Mouse (Mus musculus) cerebellum, adult 2 months (tissue): Measurements from ENCODE around the gene Rgl3.

Experiments used
- CTCF ChIP-seq: fragments of 200-500 bp; IDR thresholded peaks from 2 replicates; pipeline ENCODE4 v1.5.1; 2011; ENCODE audit warnings: low read depth, mild to moderate bottlenecking, control low read depth, low read length, moderate library complexity, borderline replicate concordance; ENCODE audit not compliant: insufficient read depth
- POLR2A ChIP-seq: fragments of 200-500 bp; IDR thresholded peaks from 2 replicates; pipeline ENCODE4 v1.6.1; 2011; ENCODE audit warnings: low read length, control low read depth, borderline replicate concordance; ENCODE audit not compliant: insufficient read depth

DNA sequence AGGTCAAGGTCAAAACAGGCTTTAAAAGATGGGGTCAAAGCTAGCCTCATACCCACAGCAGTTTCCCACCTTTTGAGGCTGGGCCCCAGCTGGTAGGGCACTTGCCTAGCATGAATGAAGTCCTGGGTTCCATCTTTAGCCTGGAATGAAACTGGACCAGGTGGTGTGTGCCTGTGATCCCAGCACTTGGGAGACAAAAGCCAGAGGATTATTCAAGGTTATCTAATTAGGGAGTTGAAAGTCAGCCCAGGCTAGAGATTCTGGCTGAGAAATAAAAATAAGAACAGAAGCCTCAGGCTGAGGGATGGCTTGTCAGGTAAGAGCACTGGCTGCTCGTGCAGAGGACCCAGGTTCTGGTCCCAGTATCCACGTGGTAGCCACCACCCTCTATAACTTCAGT lies 57.2 kb downstream of the Rgl3 start:
- TF ChIP-seq POLR2A = no peak
- no peak for TF ChIP-seq CTCF
